Mouse (Mus musculus) thymus, postnatal 4 days (tissue): ENCODE data around the gene Tph1.
"Not testable (repeated sequence)": the region's sequence is repeated elsewhere in the genome, so short reads cannot be mapped to it uniquely, and the experiment has no call there.

Experiments used
- DNase-seq: peaks from one replicate; pipeline ENCODE4 v3.0.0; 2021

Tph1 gene

GRCm38 (mm10) chr7:46672160-46672672, at the start of gene Tph1:
Tph1 (minus strand) TSS chr7:46672537.
- DNase-seq, result no peak

GRCm38 (mm10) chr7:46720460-46720859, 48.1 kb upstream of the Tph1 start:
- DNase-seq, result no peak

- no peak for DNase-seq
Observed at GRCm38 (mm10) chr7:46719526-46719925, 47.2 kb upstream of the Tph1 start.

- no peak for DNase-seq
Observed at GRCm38 (mm10) chr7:46718591-46719270, 46.4 kb upstream of the Tph1 start.

GRCm38 (mm10) chr7:46716897-46717296, 44.6 kb upstream of the Tph1 start:
- DNase-seq, result no peak

GRCm38 (mm10) chr7:46715600-46715999, 43.3 kb upstream of the Tph1 start, which contains the start of gene Saa3:
Saa3 (minus strand) TSS chr7:46715700.
- DNase-seq, result no peak

GRCm38 (mm10) chr7:46714518-46714917, 42.2 kb upstream of the Tph1 start:
- DNase-seq, result peak; percentile 79

- DNase-seq, result no peak
Observed at GRCm38 (mm10) chr7:46712250-46712649, 39.9 kb upstream of the Tph1 start.

- DNase-seq, result peak; percentile 97
Observed at GRCm38 (mm10) chr7:46710390-46710844, 38.1 kb upstream of the Tph1 start, which contains the start of gene Saal1. Saal1 (minus strand) TSS chr7:46710680.

GRCm38 (mm10) chr7:46700521-46701025, 28.2 kb upstream of the Tph1 start:
- no peak for DNase-seq

- no peak for DNase-seq
Observed at GRCm38 (mm10) chr7:46696754-46697153, 24.4 kb upstream of the Tph1 start.

- peak; percentile 65 for DNase-seq
Observed at GRCm38 (mm10) chr7:46686827-46687226, 14.5 kb upstream of the Tph1 start.

GRCm38 (mm10) chr7:46680732-46681131, 8.4 kb upstream of the Tph1 start:
- DNase-seq, result no peak

GRCm38 (mm10) chr7:46679044-46679443, 6.7 kb upstream of the Tph1 start:
- DNase-seq, result not testable (repeated sequence)

- DNase-seq, result no peak
Observed at GRCm38 (mm10) chr7:46678417-46678816, 6.1 kb upstream of the Tph1 start.

- DNase-seq, result no peak
Observed at GRCm38 (mm10) chr7:46676808-46677360, 4.5 kb upstream of the Tph1 start.

- no peak for DNase-seq
Observed at GRCm38 (mm10) chr7:46675886-46676285, 3.5 kb upstream of the Tph1 start.

- no peak for DNase-seq
Observed at GRCm38 (mm10) chr7:46675061-46675460, 2.7 kb upstream of the Tph1 start.

- DNase-seq, result peak; percentile 41
Observed at GRCm38 (mm10) chr7:46667256-46667655, 5.1 kb downstream of the Tph1 start.

- DNase-seq, result peak; percentile 67
Observed at GRCm38 (mm10) chr7:46665236-46665635, 7.1 kb downstream of the Tph1 start.

- no peak for DNase-seq
Observed at GRCm38 (mm10) chr7:46661591-46662090, 10.7 kb downstream of the Tph1 start.

- DNase-seq, result no peak
Observed at GRCm38 (mm10) chr7:46652279-46652678, 20.1 kb downstream of the Tph1 start.

- DNase-seq, result not testable (repeated sequence)
Observed at GRCm38 (mm10) chr7:46650231-46650630, 22.1 kb downstream of the Tph1 start.
